Mouse (Mus musculus) intestine, embryonic 14.5 days (tissue): ENCODE results near the gene Rbfox1. TPM values are rescaled to one million over a fixed set of nuclear protein-coding genes. Genes with fewer than 3 reads are reported as not detected.
A peak's percentile ranks its signal among the peaks of the same experiment; 100 is the strongest.

ENCODE experiments used
- ATAC-seq: fragments of 200-750 bp; cut with Nextera tagmentation; replicated peaks from 2 replicates; pipeline ENCODE4 v1.8.0; 2017; ENCODE audit warnings: low read depth, moderate number of reproducible peaks, moderate TSS enrichment, moderate library complexity; ENCODE audit not compliant: low FRiP score, low TSS enrichment
- DNase-seq: peaks from one replicate; pipeline ENCODE4 v3.0.0-alpha.2; 2018; ENCODE audit warnings: low spot score
- H3K27ac ChIP-seq: fragments of 300-500 bp; sonication (generic); 2 replicates; pipeline ENCODE4 v1.5.1; 2014; ENCODE audit warnings: low read depth, mild to moderate bottlenecking, control low read depth
- H3K27me3 ChIP-seq: fragments of 300-500 bp; sonication (generic); replicated peaks from 2 replicates; pipeline ENCODE4 v1.6.1; 2014; ENCODE audit warnings: low read length, control low read depth; ENCODE audit not compliant: control insufficient read depth, insufficient read depth
- H3K36me3 ChIP-seq: fragments of 300-500 bp; sonication (generic); 2 replicates; pipeline ENCODE4 v1.6.1; 2014; ENCODE audit warnings: low read length, control low read depth; ENCODE audit not compliant: control insufficient read depth, insufficient read depth
- H3K4me1 ChIP-seq: fragments of 300-500 bp; sonication (generic); replicated peaks from 2 replicates; pipeline ENCODE4 v1.6.1; 2014; ENCODE audit warnings: low read length, control low read depth, mixed read lengths; ENCODE audit not compliant: control insufficient read depth, insufficient read depth
- H3K4me2 ChIP-seq: fragments of 300-500 bp; sonication (generic); 2 replicates; pipeline ENCODE4 v1.6.1; 2014; ENCODE audit warnings: low read length
- H3K4me3 ChIP-seq: fragments of 300-500 bp; sonication (generic); 2 replicates; pipeline ENCODE4 v1.5.1; 2014; ENCODE audit warnings: low read depth, low read length, control low read depth, mixed read lengths
- H3K9ac ChIP-seq: fragments of 300-500 bp; sonication (generic); 2 replicates; pipeline ENCODE4 v1.6.1; 2014; ENCODE audit warnings: mild to moderate bottlenecking, low read length
- H3K9me3 ChIP-seq: fragments of 300-500 bp; sonication (generic); 2 replicates; pipeline ENCODE4 v1.6.1; 2016; ENCODE audit warnings: low read length, control low read depth; ENCODE audit not compliant: control insufficient read depth
- WGBS: fragments of 180-500 bp; shearing (Covaris S2); extraction: QIAGEN DNeasy Blood & Tissue Kit; methylation state at CpG from one replicate; pipeline ENCODE4 v1.1.7; 2014; 5-methylcytosine and 5-hydroxymethylcytosine counted together
- polyA plus RNA-seq: library from polyadenylated mRNA; unstranded; fragments of >200 nt; fragmentation: Nextera tagmentation; extraction: Ambion mirVana; gene quantifications from 2 replicates; pipeline ENCODE4 v1.2.1, GENCODE M21; 2014

Rbfox1 gene
- polyA plus RNA-seq, 1 experiment from 2014 or later: 3.3 TPM

DNA sequence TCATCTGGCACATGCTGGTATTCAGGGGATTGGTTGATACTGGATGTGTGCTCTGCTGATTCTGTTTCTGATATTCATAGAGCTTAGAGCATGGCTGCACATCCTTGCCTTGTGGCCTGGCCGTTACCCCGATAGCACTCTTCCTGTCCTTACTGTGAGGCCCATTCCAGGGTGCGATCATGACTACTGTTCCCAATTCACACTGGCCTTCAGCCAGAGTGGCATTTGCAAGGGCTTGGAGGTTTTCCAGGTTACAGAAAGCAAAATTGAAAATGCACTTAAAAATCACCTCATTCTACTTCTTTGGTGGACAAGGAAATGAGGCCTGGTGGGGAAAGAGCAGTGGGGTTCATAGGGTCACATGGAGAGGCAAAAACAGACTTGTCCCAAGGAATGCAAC lies 906.1 kb downstream of the Rbfox1 start:
- Histone ChIP-seq H3K9ac (no peak overlapping the region), H3K4me3 (no peak overlapping the region), H3K36me3 (no peaks in the 10 kb centered on the region), H3K4me2 (no peak overlapping the region), H3K9me3 (no peaks in the 10 kb centered on the region), H3K4me1 (no peaks in the 10 kb centered on the region), H3K27me3 (no peaks in the 10 kb centered on the region), H3K27ac (no peak overlapping the region)
- ATAC-seq (no peak), DNase-seq (no peak)
- WGBS: 81% methylated on average over 3 of the region's 3 CpGs

DNA sequence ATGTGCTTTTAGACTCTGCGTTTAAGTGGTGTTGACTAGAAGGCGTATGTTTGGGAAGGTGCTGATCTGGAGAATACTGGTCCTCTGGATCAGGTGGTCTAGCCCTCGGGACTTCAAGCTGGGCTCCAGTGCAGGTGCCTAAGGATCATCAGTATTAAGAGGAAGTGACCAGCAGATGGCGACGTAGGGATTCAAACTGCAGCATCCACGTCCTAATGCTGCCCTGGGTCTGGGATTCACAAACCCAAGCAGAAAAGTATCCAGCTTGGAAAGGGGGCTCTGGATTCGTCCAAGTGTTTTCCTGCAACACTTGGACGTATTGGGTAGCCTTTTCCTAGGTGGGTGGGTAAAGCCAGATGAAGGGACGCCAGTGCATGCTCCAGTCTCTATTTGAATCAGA lies 906.5 kb downstream of the Rbfox1 start:
- H3K4me2 ChIP-seq: no peak overlapping the region
- H3K9ac ChIP-seq: no peak overlapping the region
- DNase-seq: peak; percentile 77
- H3K27me3 ChIP-seq: no peaks in the 10 kb centered on the region
- no peaks in the 10 kb centered on the region for H3K36me3 ChIP-seq
- ATAC-seq: peak; percentile 70; the same call in 1 of the 2 replicates
- no peak overlapping the region for H3K4me3 ChIP-seq
- H3K9me3 ChIP-seq: no peaks in the 10 kb centered on the region
- H3K27ac ChIP-seq: no peak overlapping the region
- WGBS: 14% methylated on average over 9 of the region's 9 CpGs
- H3K4me1 ChIP-seq: no peaks in the 10 kb centered on the region

DNA sequence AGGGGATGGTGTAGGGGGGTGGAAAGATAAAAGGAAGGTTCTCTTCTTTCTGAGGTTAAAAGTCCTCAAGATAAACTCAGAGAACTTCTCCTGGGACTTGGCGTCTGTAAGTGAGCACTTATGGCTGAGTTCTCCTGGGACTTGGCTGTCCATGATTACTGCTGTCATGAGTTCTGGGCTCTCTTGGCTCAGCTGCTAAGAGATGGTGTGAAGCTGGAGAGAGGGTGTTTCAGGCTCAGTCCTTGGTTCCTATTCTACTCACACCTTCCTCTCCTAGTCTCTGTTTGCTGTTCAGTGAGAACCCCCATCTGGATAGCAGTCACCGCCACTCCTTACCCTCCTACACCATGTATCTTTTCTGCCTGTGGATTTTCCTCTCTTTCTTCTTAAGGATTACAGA lies 921.1 kb downstream of the Rbfox1 start:
- ATAC-seq (no peak), DNase-seq (no peak)
- H3K27ac ChIP-seq: no peak overlapping the region
- no peaks in the 10 kb centered on the region for H3K4me1 ChIP-seq
- no peak overlapping the region for H3K4me3 ChIP-seq
- no peaks in the 10 kb centered on the region for H3K9me3 ChIP-seq
- H3K9ac ChIP-seq: no peak overlapping the region
- H3K27me3 ChIP-seq: no peaks in the 10 kb centered on the region
- no peak overlapping the region for H3K4me2 ChIP-seq
- WGBS: 91% methylated on average over 2 of the region's 2 CpGs
- no peaks in the 10 kb centered on the region for H3K36me3 ChIP-seq

DNA sequence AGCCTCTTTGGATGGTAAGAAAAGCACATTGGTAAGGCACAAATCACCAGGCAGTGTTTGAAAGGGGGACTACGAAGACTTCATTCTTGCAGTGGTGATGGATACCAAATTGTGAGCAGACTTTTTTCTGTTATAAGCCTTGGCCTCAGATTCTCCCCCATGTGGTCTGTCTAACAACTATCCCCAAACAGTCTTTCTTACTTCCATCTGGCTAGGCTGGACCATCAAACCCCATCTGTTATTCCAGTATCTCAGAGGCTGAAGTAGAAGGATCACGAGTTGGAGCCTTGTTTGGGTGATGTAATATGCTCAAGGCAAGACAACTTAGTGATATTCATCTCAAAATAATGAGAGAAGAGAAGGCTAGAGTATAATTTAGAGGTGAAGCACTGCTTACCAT lies 922.7 kb downstream of the Rbfox1 start:
- H3K4me1 ChIP-seq: no peaks in the 10 kb centered on the region
- no peak overlapping the region for H3K9ac ChIP-seq
- H3K9me3 ChIP-seq: no peaks in the 10 kb centered on the region
- H3K4me3 ChIP-seq: no peak overlapping the region
- 42% methylated on average over 2 of the region's 2 CpGs for WGBS
- H3K27me3 ChIP-seq: no peaks in the 10 kb centered on the region
- no peaks in the 10 kb centered on the region for H3K36me3 ChIP-seq
- no peak for DNase-seq
- H3K4me2 ChIP-seq: no peak overlapping the region
- ATAC-seq: no peak
- no peak overlapping the region for H3K27ac ChIP-seq

- Histone ChIP-seq H3K36me3 (no peaks in the 10 kb centered on the region), H3K9me3 (no peaks in the 10 kb centered on the region), H3K27ac (no peak overlapping the region), H3K4me3 (no peak overlapping the region), H3K4me1 (no peaks in the 10 kb centered on the region), H3K27me3 (no peaks in the 10 kb centered on the region), H3K9ac (no peak overlapping the region), H3K4me2 (no peak overlapping the region)
- DNase-seq (no peak), ATAC-seq (no peak)
- 54% methylated on average over 3 of the region's 3 CpGs for WGBS
These were observed 928.7 kb downstream of the Rbfox1 start for GRCm38 (mm10) chr16:6813871-6814270.

- no peak overlapping the region for H3K9ac ChIP-seq
- no peak overlapping the region for H3K4me2 ChIP-seq
- H3K27me3 ChIP-seq: no peaks in the 10 kb centered on the region
- WGBS: 52% methylated on average over 1 of the region's 1 CpGs
- ATAC-seq: no peak
- no peak overlapping the region for H3K27ac ChIP-seq
- DNase-seq: no peak
- H3K4me1 ChIP-seq: no peaks in the 10 kb centered on the region
- no peaks in the 10 kb centered on the region for H3K36me3 ChIP-seq
- no peaks in the 10 kb centered on the region for H3K9me3 ChIP-seq
- H3K4me3 ChIP-seq: no peak overlapping the region
These were observed 936.6 kb downstream of the Rbfox1 start for GRCm38 (mm10) chr16:6821741-6822140.

- Histone ChIP-seq H3K36me3 (no peaks in the 10 kb centered on the region), H3K27me3 (no peaks in the 10 kb centered on the region), H3K27ac (no peak overlapping the region), H3K9ac (no peak overlapping the region), H3K4me1 (no peaks in the 10 kb centered on the region), H3K4me2 (no peak overlapping the region), H3K9me3 (no peaks in the 10 kb centered on the region), H3K4me3 (no peak overlapping the region)
- no peak for DNase-seq
- ATAC-seq: no peak
- WGBS: 65% methylated on average over 6 of the region's 6 CpGs
These were observed 944.9 kb downstream of the Rbfox1 start for GRCm38 (mm10) chr16:6829892-6830524.

- Histone ChIP-seq H3K9me3 (no peaks in the 10 kb centered on the region), H3K4me2 (no peak overlapping the region), H3K9ac (no peak overlapping the region), H3K27me3 (no peaks in the 10 kb centered on the region), H3K4me1 (no peaks in the 10 kb centered on the region), H3K36me3 (no peaks in the 10 kb centered on the region), H3K27ac (no peak overlapping the region), H3K4me3 (no peak overlapping the region)
- ATAC-seq (no peak), DNase-seq (no peak)
These were observed 948.3 kb downstream of the Rbfox1 start for GRCm38 (mm10) chr16:6833486-6833885.

DNA sequence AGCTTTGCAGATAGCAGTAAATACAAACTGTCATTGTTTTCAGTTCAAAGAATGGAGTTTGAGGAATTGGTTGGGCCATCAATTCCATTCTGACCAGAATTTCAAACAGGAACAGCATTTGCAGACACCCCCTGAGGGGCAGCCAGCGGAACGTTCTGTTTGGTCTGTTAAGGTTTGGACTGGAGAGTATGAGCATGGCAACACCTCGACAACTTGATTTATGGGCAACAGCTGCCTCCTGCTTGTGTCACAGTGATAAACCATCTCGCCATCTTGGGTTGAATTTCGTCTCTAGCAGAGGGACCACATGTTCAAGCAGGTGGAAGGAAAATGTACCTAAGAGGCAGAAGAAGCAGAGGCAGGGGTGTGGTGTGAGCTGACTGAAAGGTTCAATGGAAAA lies 949.9 kb downstream of the Rbfox1 start:
- Histone ChIP-seq H3K9me3 (no peaks in the 10 kb centered on the region), H3K27ac (no peak overlapping the region), H3K27me3 (no peaks in the 10 kb centered on the region), H3K4me2 (no peak overlapping the region), H3K36me3 (no peaks in the 10 kb centered on the region), H3K9ac (no peak overlapping the region), H3K4me1 (no peaks in the 10 kb centered on the region), H3K4me3 (no peak overlapping the region)
- no peak for ATAC-seq
- 19% methylated on average over 5 of the region's 5 CpGs for WGBS
- DNase-seq: no peak
